ENCODE assay signal across 16 mouse cellular contexts in genomic region chr7:134236727-134237126, GRCm38 (mm10).
"Had no signal": no experiment of that assay in that cellular context is flagged by ENCODE, and none has a peak within 500 bp of the region (broad histone marks: within the 10 kb centered on the region; RNA-seq: fewer than 3 reads in every experiment).

No protein-coding gene starts in this region.

- DNase-seq: retina, postnatal 1 day; right cerebral cortex, adult 18-20 months; right cerebral cortex, postnatal 14 days; right cerebral cortex, postnatal 25 days; right cerebral cortex, postnatal 4 days; spleen, adult 18-20 months; thymus, adult 18-20 months; thymus, adult 2 months; thymus, postnatal 14 days; thymus, postnatal 25 days; thymus, postnatal 36 days; thymus, postnatal 4 days had no signal

- H3K27ac ChIP-seq: neural tube, embryonic 13.5 days; neural tube, embryonic 15.5 days; stomach, embryonic 15.5 days; stomach, postnatal 0 days had no signal

- H3K4me1 ChIP-seq: neural tube, embryonic 13.5 days; neural tube, embryonic 15.5 days; stomach, embryonic 15.5 days had no signal

- H3K4me3 ChIP-seq: neural tube, embryonic 13.5 days; neural tube, embryonic 15.5 days; stomach, embryonic 15.5 days had no signal
